Mouse (Mus musculus) embryonic facial prominence, embryonic 11.5 days (tissue): ENCODE measurements around the gene Usp9x. TPM values are rescaled to one million over a fixed set of nuclear protein-coding genes. Genes with fewer than 3 reads are reported as not detected.
A peak's percentile ranks its signal among the peaks of the same experiment; 100 is the strongest.

Experiments
- ATAC-seq: fragments of 200-750 bp; cut with Nextera tagmentation; replicated peaks from 2 replicates; pipeline ENCODE4 v1.8.0; 2017; ENCODE audit warnings: low read depth; ENCODE audit not compliant: insufficient number of reproducible peaks, low FRiP score, low TSS enrichment
- DNase-seq: peaks from one replicate; pipeline ENCODE4 v3.0.0-alpha.2; 2015; ENCODE audit warnings: low spot score
- H3K27ac ChIP-seq: fragments of 300-500 bp; sonication (generic); replicated peaks from 2 replicates; pipeline ENCODE4 v1.5.1; 2014; ENCODE audit warnings: mild to moderate bottlenecking, low read depth, low read length, control low read depth
- H3K27me3 ChIP-seq: fragments of 300-500 bp; sonication (generic); 2 replicates; pipeline ENCODE4 v1.6.1; 2014; ENCODE audit warnings: mild to moderate bottlenecking, low read length, moderate library complexity, mixed read lengths; ENCODE audit not compliant: control insufficient read depth, insufficient read depth
- H3K36me3 ChIP-seq: fragments of 300-500 bp; sonication (generic); replicated peaks from 2 replicates; pipeline ENCODE4 v1.6.1; 2014; ENCODE audit warnings: low read depth, mild to moderate bottlenecking, low read length, moderate library complexity, mixed read lengths; ENCODE audit not compliant: control insufficient read depth, insufficient read depth
- H3K4me1 ChIP-seq: fragments of 300-500 bp; sonication (generic); 2 replicates; pipeline ENCODE4 v1.6.1; 2014; ENCODE audit warnings: low read length, mixed read lengths; ENCODE audit not compliant: control insufficient read depth, insufficient read depth
- H3K4me2 ChIP-seq: fragments of 300-500 bp; sonication (generic); 2 replicates; pipeline ENCODE4 v1.6.1; 2014; ENCODE audit warnings: low read depth, mild to moderate bottlenecking, control low read depth, low read length, moderate library complexity
- H3K4me3 ChIP-seq: fragments of 300-500 bp; sonication (generic); 2 replicates; pipeline ENCODE4 v1.5.1; 2014; ENCODE audit warnings: low read depth, low read length, control low read depth
- H3K9ac ChIP-seq: fragments of 300-500 bp; sonication (generic); replicated peaks from 2 replicates; pipeline ENCODE4 v1.6.1; 2014; ENCODE audit warnings: mild to moderate bottlenecking, control low read depth, low read length
- H3K9me3 ChIP-seq: fragments of 300-500 bp; sonication (generic); replicated peaks from 2 replicates; pipeline ENCODE4 v1.6.1; 2016; ENCODE audit warnings: mild to moderate bottlenecking, low read length, inconsistent platforms, mixed read lengths; ENCODE audit not compliant: control insufficient read depth
- WGBS: fragments of 180-500 bp; shearing (Covaris S2); extraction: QIAGEN DNeasy Blood & Tissue Kit; methylation state at CpG from one replicate; pipeline ENCODE4 v1.1.7; 2014; 5-methylcytosine and 5-hydroxymethylcytosine counted together
- polyA plus RNA-seq: library from polyadenylated mRNA; unstranded; fragments of >200 nt; fragmentation: Nextera tagmentation; extraction: Ambion mirVana; gene quantifications from 2 replicates; pipeline ENCODE4 v1.2.1, GENCODE M21; 2014

Gene Usp9x
- polyA plus RNA-seq, 1 experiment from 2014 or later: 61.4 TPM

GRCm38 (mm10) chrX:13206514-13206913 lies 135.2 kb downstream of the Usp9x start:
- H3K27me3 ChIP-seq: no peaks in the 10 kb centered on the region
- no peak overlapping the region for H3K4me3 ChIP-seq
- H3K36me3 ChIP-seq: no peaks in the 10 kb centered on the region
- H3K27ac ChIP-seq: no peak overlapping the region
- no peaks in the 10 kb centered on the region for H3K4me1 ChIP-seq
- no peak overlapping the region for H3K4me2 ChIP-seq
- ATAC-seq (no peak), DNase-seq (peak; percentile 8)
- H3K9ac ChIP-seq: no peak overlapping the region
- WGBS: 15% methylated on average over 7 of the region's 7 CpGs
- H3K9me3 ChIP-seq: no peaks in the 10 kb centered on the region

- Histone ChIP-seq H3K4me1 (no peaks in the 10 kb centered on the region), H3K9me3 (no peaks in the 10 kb centered on the region), H3K4me3 (peak overlapping the region; percentile 12; the same call in 1 of the 2 replicates), H3K27ac (no peak overlapping the region), H3K4me2 (peak overlapping the region; percentile 27), H3K27me3 (no peaks in the 10 kb centered on the region), H3K9ac (peak overlapping the region; percentile 41), H3K36me3 (no peaks in the 10 kb centered on the region)
- 27% methylated on average over 23 of the region's 23 CpGs for WGBS
- DNase-seq (peak; percentile 94), ATAC-seq (peak; percentile 80)
Measured at GRCm38 (mm10) chrX:13207512-13208341, 136.4 kb downstream of the Usp9x start.

- peak overlapping the region; percentile 41 for H3K9ac ChIP-seq
- peak overlapping the region; percentile 12; the same call in 1 of the 2 replicates for H3K4me3 ChIP-seq
- H3K9me3 ChIP-seq: no peaks in the 10 kb centered on the region
- ATAC-seq (peak; percentile 20; the same call in 1 of the 2 replicates), DNase-seq (no peak)
- H3K4me2 ChIP-seq: peak overlapping the region; percentile 27
- no peak overlapping the region for H3K27ac ChIP-seq
- H3K36me3 ChIP-seq: no peaks in the 10 kb centered on the region
- H3K27me3 ChIP-seq: no peaks in the 10 kb centered on the region
- no peaks in the 10 kb centered on the region for H3K4me1 ChIP-seq
- 28% methylated on average over 6 of the region's 6 CpGs for WGBS
Measured at GRCm38 (mm10) chrX:13208404-13208803, 137.1 kb downstream of the Usp9x start.

- no peaks in the 10 kb centered on the region for H3K27me3 ChIP-seq
- H3K4me3 ChIP-seq: no peak overlapping the region
- H3K9ac ChIP-seq: no peak overlapping the region
- WGBS: 57% methylated on average over 1 of the region's 1 CpGs
- no peak overlapping the region for H3K4me2 ChIP-seq
- H3K27ac ChIP-seq: no peak overlapping the region
- H3K36me3 ChIP-seq: no peaks in the 10 kb centered on the region
- DNase-seq (peak; percentile 48), ATAC-seq (no peak)
- no peaks in the 10 kb centered on the region for H3K9me3 ChIP-seq
- H3K4me1 ChIP-seq: no peaks in the 10 kb centered on the region
Measured at GRCm38 (mm10) chrX:13214275-13214674, 143.0 kb downstream of the Usp9x start.

Other genes with a start within 250 kb of the Usp9x start
- gene Ddx3x, start 209.5 kb downstream of the Usp9x start, polyA plus RNA-seq: 196 and 219 TPM in 2 replicates